Mouse (Mus musculus): ENCODE data around the gene Ufl1. TPM values are rescaled to one million over a fixed set of nuclear protein-coding genes. Genes with fewer than 3 reads are reported as not detected.

Gene Ufl1
- polyA plus RNA-seq, 2 experiments, result 2.9 to 18.8 TPM

DNA sequence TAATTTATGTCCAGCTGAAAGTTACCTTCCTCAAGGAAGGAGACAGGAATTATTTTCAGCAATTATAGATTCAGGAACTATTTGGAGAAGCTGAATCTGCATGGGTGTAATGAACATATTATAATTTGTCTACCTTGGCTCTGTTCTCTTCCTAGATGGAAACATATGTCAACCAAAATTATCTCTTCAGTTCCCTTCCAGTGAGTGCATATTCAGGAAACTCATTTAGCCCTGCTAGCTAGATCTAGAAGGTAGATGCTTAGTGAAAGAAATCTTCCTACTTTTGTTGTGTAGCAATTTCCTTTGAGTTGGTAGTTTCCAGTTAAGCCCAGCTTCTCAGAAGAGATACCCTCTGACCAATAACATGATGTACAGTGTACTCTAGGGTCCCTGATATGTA is 59.7 kb downstream of the Ufl1 start:
- ATAC-seq (ENCODE audit: insufficient read depth) (no peak), DNase-seq (ENCODE audit: low read depth in 3 of 3, low spot score in 3 of 3) (no peak)
- Histone ChIP-seq H3K27ac (no peak overlapping the region), H3K36me3 (replicated peaks; ENCODE audit: control insufficient read depth, insufficient read depth, low read depth) (no peaks in the 10 kb centered on the region), H3K4me1 (replicated peaks; ENCODE audit: control insufficient read depth in 2 of 2, insufficient read depth in 2 of 2, low read length in 1 of 2) (no peaks in the 10 kb centered on the region), H3K27me3 (ENCODE audit: control insufficient read depth, insufficient read depth, low read length) (no peaks in the 10 kb centered on the region), H3K4me3 (ENCODE audit: insufficient read depth in 1 of 2, low read depth in 2 of 2, low read length in 2 of 2) (no peak overlapping the region), H3K9ac (replicated peaks) (no peak overlapping the region), H3K9me3 (ENCODE audit: control insufficient read depth, low read length) (no peaks in the 10 kb centered on the region), H3K4me2 (ENCODE audit: low read depth) (no peak overlapping the region)
- TF ChIP-seq EP300 (IDR thresholded peaks at IDR 0.05; ENCODE audit: low read depth) (no peak), CTCF (IDR thresholded peaks at IDR 0.05; ENCODE audit: low read depth) (no peak)

GRCm38 (mm10) chr4:25213451-25213850 is 68.2 kb downstream of the Ufl1 start:
- no peak for ATAC-seq (ENCODE audit: insufficient read depth)
- H3K4me1 ChIP-seq (replicated peaks; ENCODE audit: control insufficient read depth in 2 of 2, insufficient read depth in 2 of 2, low read length in 1 of 2), result no peaks in the 10 kb centered on the region
- H3K27ac ChIP-seq, result no peak overlapping the region
- WGBS (ENCODE audit: insufficient replicate concordance), result 42% methylated on average over 5 of the region's 5 CpGs
- H3K4me2 ChIP-seq (ENCODE audit: low read depth), result no peak overlapping the region
- DNase-seq (ENCODE audit: low read depth in 3 of 3, low spot score in 3 of 3), result no peak
- H3K36me3 ChIP-seq (replicated peaks; ENCODE audit: control insufficient read depth, insufficient read depth, low read depth), result no peaks in the 10 kb centered on the region
- no peaks in the 10 kb centered on the region for H3K9me3 ChIP-seq (ENCODE audit: control insufficient read depth, low read length)
- H3K4me3 ChIP-seq (ENCODE audit: insufficient read depth in 1 of 2, low read depth in 2 of 2, low read length in 2 of 2), result no peak overlapping the region
- no peak overlapping the region for H3K9ac ChIP-seq (replicated peaks)
- TF ChIP-seq EP300 (IDR thresholded peaks at IDR 0.05; ENCODE audit: low read depth) (no peak), CTCF (IDR thresholded peaks at IDR 0.05; ENCODE audit: low read depth) (no peak)
- no peaks in the 10 kb centered on the region for H3K27me3 ChIP-seq (ENCODE audit: control insufficient read depth, insufficient read depth, low read length)

DNA sequence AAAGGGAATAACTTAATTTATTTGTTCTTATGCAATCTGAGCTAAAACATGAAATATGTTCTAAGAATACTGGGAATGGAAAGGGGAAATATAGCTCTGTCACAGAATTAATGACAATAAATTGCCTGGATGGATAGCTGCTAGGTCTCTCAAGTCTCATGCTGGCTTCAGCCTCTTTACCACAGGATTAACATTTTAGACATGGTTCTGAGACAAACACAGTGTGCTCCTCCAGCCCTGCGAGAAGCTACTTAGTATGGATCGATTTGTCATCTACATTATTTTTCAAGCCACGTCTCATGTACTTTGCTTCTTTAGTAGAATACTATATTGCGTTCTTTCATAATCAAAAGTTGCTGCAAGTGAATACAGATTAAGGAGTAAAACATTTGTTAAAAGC is 75.5 kb downstream of the Ufl1 start:
- no peak overlapping the region for H3K4me3 ChIP-seq (ENCODE audit: insufficient read depth in 1 of 2, low read depth in 2 of 2, low read length in 2 of 2)
- no peak for DNase-seq (ENCODE audit: low read depth in 3 of 3, low spot score in 3 of 3)
- no peaks in the 10 kb centered on the region for H3K4me1 ChIP-seq (replicated peaks; ENCODE audit: control insufficient read depth in 2 of 2, insufficient read depth in 2 of 2, low read length in 1 of 2)
- no peak overlapping the region for H3K27ac ChIP-seq
- H3K27me3 ChIP-seq (ENCODE audit: control insufficient read depth, insufficient read depth, low read length), result no peaks in the 10 kb centered on the region
- H3K36me3 ChIP-seq (replicated peaks; ENCODE audit: control insufficient read depth, insufficient read depth, low read depth), result no peaks in the 10 kb centered on the region
- WGBS (ENCODE audit: insufficient replicate concordance), result 65% methylated on average over 4 of the region's 4 CpGs
- no peak overlapping the region for H3K9ac ChIP-seq (replicated peaks)
- H3K9me3 ChIP-seq (ENCODE audit: control insufficient read depth, low read length), result no peaks in the 10 kb centered on the region
- ATAC-seq (ENCODE audit: insufficient read depth), result no peak
- TF ChIP-seq EP300 (IDR thresholded peaks at IDR 0.05; ENCODE audit: low read depth) (no peak), CTCF (IDR thresholded peaks at IDR 0.05; ENCODE audit: low read depth) (no peak)
- no peak overlapping the region for H3K4me2 ChIP-seq (ENCODE audit: low read depth)

Other genes with a start within 250 kb of the Ufl1 start
- gene Fhl5, start 38.9 kb downstream of the Ufl1 start, polyA plus RNA-seq (2012; rRNA removed), result not detected in 2 replicates
- not detected in 2 replicates for gene Fhl5, start 38.9 kb downstream of the Ufl1 start, polyA plus RNA-seq (2014; fragmentation: Nextera tagmentation; extraction: Ambion mirVana)

All from liver, embryonic 14.5 days (tissue).